Mouse (Mus musculus) telencephalon, adult 2 months (tissue): ENCODE data around the gene Cdc42ep4.

ENCODE experiments used
- DNase-seq: peaks from one replicate; pipeline ENCODE4 v3.0.0-alpha.2; 2011; ENCODE audit warnings: low read depth, low spot score

Gene Cdc42ep4

DNA sequence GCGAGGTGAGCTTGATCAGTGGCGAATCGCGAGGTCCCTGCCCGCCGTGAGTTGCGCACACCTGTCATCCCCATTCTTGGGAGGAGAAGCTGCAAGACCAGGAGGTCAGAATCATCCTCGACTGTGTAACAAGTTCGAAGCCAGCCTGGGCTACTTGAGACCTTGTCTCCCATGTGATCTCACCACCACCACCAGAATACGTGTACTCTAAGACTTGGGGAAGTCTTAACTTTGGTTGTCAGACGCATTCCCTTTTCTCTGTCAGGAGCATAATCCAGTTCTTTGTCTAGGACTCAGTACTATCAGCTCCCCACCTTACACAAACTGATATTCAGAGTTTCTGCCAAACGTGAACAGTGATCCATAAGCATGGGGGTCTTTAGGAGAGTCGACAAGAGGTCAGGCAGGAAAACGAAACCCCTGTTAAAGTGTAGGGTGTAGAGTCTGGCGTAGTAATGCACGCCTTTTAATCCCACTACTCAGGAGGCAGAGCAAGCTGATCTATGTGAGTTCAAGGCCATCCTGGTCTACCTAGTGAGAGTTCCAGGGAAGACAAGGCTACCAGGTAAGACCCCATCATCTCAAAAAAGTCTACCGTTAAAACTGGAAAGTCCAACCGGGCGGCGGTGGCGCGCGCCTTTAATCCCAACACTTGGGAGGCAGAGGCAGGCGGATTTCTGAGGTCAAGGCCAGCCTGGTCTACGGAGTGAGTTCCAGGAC lies 66.8 kb downstream of the Cdc42ep4 start:
- no peak for DNase-seq

DNA sequence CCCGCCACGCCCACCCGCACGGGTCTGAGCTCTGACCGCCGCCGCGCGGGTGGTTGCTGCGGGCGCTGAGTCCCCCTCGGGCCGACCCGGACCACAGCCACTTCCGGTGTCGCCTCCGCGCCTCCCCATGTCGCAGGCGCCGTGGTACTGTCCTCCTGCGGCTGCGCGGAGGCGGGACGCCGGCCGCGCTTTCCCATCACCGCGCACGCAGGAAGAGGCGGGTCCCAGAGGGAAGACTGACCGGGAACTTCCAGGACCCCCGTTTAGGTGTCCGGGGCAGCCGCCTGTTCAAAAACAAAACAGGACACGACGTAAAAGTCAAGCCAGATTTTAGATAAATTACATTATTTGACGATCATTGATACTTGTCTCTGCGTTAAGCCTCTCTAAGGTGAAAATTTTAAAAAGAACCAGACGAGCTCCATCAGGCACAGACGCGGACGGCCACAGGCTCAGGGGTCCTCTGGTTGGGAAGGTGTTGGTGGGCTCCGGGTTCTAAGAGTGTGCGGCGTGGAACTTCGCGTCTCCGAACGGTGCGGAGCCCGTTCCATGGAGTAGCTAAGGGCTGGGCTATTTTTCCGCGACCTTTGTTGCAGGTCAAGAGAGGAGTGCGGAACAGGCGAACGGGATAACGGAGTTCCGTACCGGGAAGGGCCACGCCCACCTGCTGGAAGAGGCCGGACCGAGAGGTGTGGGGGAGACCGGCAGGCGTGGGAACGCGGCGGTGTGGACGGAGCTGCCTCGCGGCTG lies 67.5 kb downstream of the Cdc42ep4 start, which contains the start of the genes Fam104a and D11Wsu47e:
Gene Fam104a, minus strand, starts transcription at position 199 of the 750 bp plus-strand sequence.
Gene D11Wsu47e, plus strand, starts transcription at position 456 of the 750 bp plus-strand sequence.
- peak; percentile 92 for DNase-seq

DNA sequence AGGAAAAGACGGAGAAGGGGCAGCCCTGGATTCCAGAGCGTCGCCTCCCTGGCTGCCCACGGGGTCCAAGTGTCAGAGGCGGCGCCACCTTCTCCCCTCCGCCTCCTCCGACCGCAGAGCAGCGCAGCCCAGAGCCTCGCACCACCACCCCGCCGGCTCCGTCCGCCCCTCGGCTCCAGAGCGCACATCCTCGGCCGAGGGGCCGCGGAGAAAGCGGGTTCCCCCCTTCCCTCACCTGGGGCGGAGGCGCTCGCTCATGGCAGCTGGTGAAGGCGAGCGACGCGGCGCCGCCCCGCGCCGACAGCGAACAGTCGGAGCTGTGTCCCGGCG lies 68.1 kb downstream of the Cdc42ep4 start:
- DNase-seq: no peak

DNA sequence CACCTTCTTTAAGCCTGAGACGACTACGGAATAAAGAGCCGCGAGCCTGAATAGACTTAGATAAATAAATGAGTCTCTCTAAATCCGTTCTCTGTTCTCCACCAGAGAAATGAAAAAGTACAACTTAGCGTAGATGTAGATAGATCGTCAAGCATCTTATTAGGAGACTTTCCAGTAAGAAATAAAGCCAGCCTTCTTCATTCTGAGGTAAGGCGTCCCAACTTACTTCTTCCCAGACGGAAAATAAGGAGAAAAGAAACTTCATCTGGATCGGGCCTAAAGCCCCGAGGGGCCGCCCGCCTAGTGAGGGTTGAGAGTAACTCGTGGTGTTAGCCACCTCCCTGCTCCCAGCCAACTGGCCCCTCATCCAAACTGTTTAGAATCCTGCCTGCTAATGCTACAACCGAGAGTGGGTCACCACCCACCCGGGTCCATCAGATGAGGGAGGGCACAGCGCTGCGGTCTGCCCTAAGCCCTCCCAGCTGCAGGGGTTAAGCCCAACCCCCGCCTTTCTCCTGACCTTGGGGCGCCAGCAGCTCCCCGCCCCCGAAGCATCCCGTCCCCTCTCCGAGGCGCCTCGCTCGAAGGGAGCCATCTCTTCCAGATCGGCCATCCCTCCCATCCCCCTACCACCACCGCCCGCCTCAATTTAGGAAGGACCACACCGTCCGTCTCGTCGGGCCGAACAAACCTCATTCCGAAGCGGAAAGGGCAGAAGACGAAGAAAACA lies 68.6 kb downstream of the Cdc42ep4 start:
- DNase-seq: no peak

DNA sequence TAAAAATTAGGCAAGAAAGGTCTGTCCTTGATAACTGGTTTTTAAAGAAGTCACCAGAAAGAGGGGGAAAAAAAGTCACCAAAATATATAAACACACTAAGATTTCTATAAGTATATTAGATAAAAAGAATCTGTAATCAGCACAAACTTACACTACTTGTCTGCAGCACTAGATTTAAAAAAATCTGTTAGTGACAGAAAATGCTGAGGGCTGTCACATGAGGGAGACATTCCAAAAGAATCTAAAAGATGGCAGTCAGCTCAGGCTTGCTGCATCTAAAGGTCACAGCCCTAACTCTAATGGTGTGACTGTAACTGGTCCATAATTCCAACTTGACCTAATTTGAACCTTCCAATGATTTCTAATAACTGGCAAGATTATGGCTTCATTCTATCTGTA lies 69.7 kb downstream of the Cdc42ep4 start:
- no peak for DNase-seq

DNA sequence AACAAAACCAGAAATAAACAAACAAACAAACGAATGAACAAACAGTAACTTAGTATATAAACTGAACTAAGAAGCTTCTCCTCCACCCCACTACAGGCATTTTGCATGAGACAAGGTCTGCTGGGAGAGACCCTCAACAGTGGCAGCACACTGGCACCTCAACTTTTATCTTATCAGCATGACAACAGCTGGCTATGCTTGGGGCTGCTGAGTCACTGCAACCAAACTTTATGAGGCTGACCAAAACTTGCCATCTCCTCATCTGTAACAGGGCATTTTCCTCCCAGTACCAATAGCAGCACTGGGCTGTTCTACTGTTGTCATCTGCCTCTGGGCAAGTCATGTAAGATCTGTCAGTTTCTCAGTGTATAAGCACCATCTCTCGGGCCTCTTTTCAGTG lies 70.7 kb downstream of the Cdc42ep4 start:
- DNase-seq: no peak

DNA sequence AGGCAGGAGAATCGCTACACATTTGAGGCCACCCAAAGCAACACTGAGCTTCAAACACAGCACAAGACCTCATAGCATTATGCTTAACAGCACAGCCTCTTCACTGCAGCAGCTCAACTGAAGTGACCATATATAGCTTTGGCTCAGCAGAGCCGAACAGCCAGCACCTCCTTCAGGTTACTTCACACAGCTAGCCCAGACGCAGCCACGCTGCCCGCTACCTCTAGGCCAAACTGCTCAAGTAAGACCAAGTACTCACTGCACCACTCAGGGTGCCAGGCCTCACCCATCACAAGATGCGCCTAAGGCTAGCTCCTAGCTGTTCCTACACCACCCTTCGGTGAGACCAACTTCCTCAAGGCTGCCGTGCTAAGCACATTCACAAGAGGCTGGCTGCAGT lies 73.3 kb downstream of the Cdc42ep4 start:
- DNase-seq: no peak

DNA sequence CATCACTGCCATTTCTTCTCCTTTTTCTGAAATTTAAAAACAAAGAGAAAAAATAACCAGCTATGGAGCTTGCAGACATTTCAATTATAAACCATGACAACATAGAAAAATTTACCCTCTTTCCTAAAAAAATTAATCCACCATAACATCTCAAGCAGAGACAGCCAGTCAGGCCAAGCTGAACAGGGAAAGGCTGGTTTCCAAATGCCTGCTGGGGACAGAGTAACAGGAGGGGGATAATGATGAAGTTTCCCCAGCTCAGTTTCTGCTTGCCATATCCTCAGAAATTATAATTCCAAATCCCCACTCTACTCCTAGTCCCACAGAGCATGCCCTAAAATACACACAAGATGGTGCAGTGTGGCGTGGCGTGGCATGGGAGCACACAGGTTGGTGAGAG lies 74.3 kb downstream of the Cdc42ep4 start:
- no peak for DNase-seq
